Mouse (Mus musculus): ENCODE measurements around the gene Dnajc4.

DNA sequence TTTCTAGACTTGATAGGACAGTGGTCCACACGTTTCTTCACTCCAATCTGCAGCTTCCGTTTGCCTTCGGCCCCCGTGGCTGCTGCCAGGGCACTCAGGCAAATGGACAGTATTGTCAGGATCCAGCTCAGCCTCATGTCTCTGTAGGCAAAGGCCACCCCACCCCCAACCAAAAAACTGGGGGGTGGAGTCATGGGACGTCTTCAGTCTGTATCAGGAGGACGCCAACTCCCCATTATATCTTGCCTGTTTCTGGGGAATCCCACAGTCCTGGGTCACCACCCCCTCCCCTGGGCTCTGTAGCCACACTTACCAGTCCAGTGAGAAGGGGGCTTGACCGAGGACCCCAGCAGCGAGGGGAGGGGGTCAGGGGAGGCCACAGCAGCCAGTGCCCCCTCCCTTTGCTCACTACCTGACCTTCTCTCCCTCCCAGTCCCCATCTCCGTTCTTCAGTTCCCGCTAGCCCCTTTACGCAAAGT, 13.3 kb downstream of the Dnajc4 start:
- no peak for TF ChIP-seq POLR2A (IDR thresholded peaks at IDR 0.05; ENCODE audit: insufficient read length, low read depth)
- TF ChIP-seq POLR2AphosphoS2 (IDR thresholded peaks at IDR 0.05; ENCODE audit: insufficient read length, low read depth), result peak; percentile 89
- no peak for TF ChIP-seq CEBPB (IDR thresholded peaks at IDR 0.05; ENCODE audit: insufficient read depth, poor library complexity, severe bottlenecking)
- no peak for TF ChIP-seq SRF (IDR thresholded peaks at IDR 0.05; ENCODE audit: control insufficient read depth, insufficient read length, low read depth)
- TF ChIP-seq REST (IDR thresholded peaks at IDR 0.05; ENCODE audit: insufficient read depth, insufficient read length), result no peak
